Mouse (Mus musculus) heart, embryonic 15.5 days (tissue): Measurements from ENCODE around the gene Gpr19. TPM values are rescaled to one million over a fixed set of nuclear protein-coding genes. Genes with fewer than 3 reads are reported as not detected.

Experiments
- ATAC-seq: fragments of 200-750 bp; cut with Nextera tagmentation; replicated peaks from 2 replicates; pipeline ENCODE4 v1.8.0; 2017; ENCODE audit warnings: low read depth, moderate TSS enrichment; ENCODE audit not compliant: insufficient number of reproducible peaks, insufficient read depth, low FRiP score
- H3K27ac ChIP-seq: fragments of 300-500 bp; sonication (generic); 2 replicates; pipeline ENCODE4 v1.5.1; 2015; ENCODE audit warnings: mild to moderate bottlenecking, inconsistent platforms
- H3K27me3 ChIP-seq: fragments of 300-500 bp; sonication (generic); 2 replicates; pipeline ENCODE4 v1.6.1; 2015; ENCODE audit warnings: inconsistent platforms
- H3K36me3 ChIP-seq: fragments of 300-500 bp; sonication (generic); 2 replicates; pipeline ENCODE4 v1.6.1; 2015; ENCODE audit warnings: mild to moderate bottlenecking, inconsistent platforms
- H3K4me1 ChIP-seq: fragments of 300-500 bp; sonication (generic); replicated peaks from 2 replicates; pipeline ENCODE4 v1.6.1; 2015; ENCODE audit warnings: inconsistent platforms
- H3K4me2 ChIP-seq: fragments of 300-500 bp; sonication (generic); 2 replicates; pipeline ENCODE4 v1.6.1; 2015; ENCODE audit warnings: inconsistent platforms, mild to moderate bottlenecking, moderate library complexity
- H3K4me3 ChIP-seq: fragments of 300-500 bp; sonication (generic); 2 replicates; pipeline ENCODE4 v1.5.1; 2015; ENCODE audit warnings: mild to moderate bottlenecking, inconsistent platforms
- H3K9ac ChIP-seq: fragments of 300-500 bp; sonication (generic); 2 replicates; pipeline ENCODE4 v1.6.1; 2015; ENCODE audit warnings: mild to moderate bottlenecking, inconsistent platforms
- H3K9me3 ChIP-seq: fragments of 300-500 bp; sonication (generic); replicated peaks from 2 replicates; pipeline ENCODE4 v1.6.1; 2016; ENCODE audit warnings: inconsistent platforms
- WGBS: fragments of 180-500 bp; shearing (Covaris S2); methylation state at CpG from one replicate; pipeline ENCODE4 v1.1.7; 2015; ENCODE audit warnings: mixed read lengths; 5-methylcytosine and 5-hydroxymethylcytosine counted together
- polyA plus RNA-seq: library from polyadenylated mRNA; unstranded; fragments of >200 nt; fragmentation: Nextera tagmentation; extraction: Ambion mirVana; gene quantifications from 2 replicates; pipeline ENCODE4 v1.2.1, GENCODE M21; 2015

Gene Gpr19
- polyA plus RNA-seq, 1 experiment from 2014 or later = 8.7 TPM

- no peak overlapping the region for H3K9ac ChIP-seq
- H3K36me3 ChIP-seq = no peaks in the 10 kb centered on the region
- no peak overlapping the region for H3K27ac ChIP-seq
- H3K4me1 ChIP-seq = peaks cover 1% of the 10 kb centered on the region; the same call in 1 of the 2 replicates
- H3K27me3 ChIP-seq = no peaks in the 10 kb centered on the region
- WGBS = 83% methylated on average over 10 of the region's 10 CpGs
- H3K4me2 ChIP-seq = no peak overlapping the region
- H3K9me3 ChIP-seq = no peaks in the 10 kb centered on the region
- no peak overlapping the region for H3K4me3 ChIP-seq
- ATAC-seq = no peak
Observed at GRCm38 (mm10) chr6:134903891-134904884, 5.8 kb upstream of the Gpr19 start.

- H3K4me3 ChIP-seq = no peak overlapping the region
- no peaks in the 10 kb centered on the region for H3K36me3 ChIP-seq
- H3K4me1 ChIP-seq = peaks cover 2% of the 10 kb centered on the region; the same call in 1 of the 2 replicates
- H3K9ac ChIP-seq = no peak overlapping the region
- H3K9me3 ChIP-seq = no peaks in the 10 kb centered on the region
- ATAC-seq = no peak
- WGBS = 82% methylated on average over 3 of the region's 4 CpGs
- no peak overlapping the region for H3K27ac ChIP-seq
- no peak overlapping the region for H3K4me2 ChIP-seq
- no peaks in the 10 kb centered on the region for H3K27me3 ChIP-seq
Observed at GRCm38 (mm10) chr6:134903368-134903767, 5.0 kb upstream of the Gpr19 start.

GRCm38 (mm10) chr6:134897443-134898094, 809 bp downstream of the Gpr19 start:
- H3K27ac ChIP-seq = peak overlapping the region; percentile 100

GRCm38 (mm10) chr6:134896570-134897436, 1.6 kb downstream of the Gpr19 start:
- H3K4me1 ChIP-seq = peaks cover 10% of the 10 kb centered on the region
- 49% methylated on average over 15 of the region's 15 CpGs for WGBS
- peak overlapping the region; percentile 100; the same call in 1 of the 2 replicates for H3K27ac ChIP-seq
- peak overlapping the region; percentile 72 for H3K9ac ChIP-seq
- ATAC-seq = no peak
- H3K4me3 ChIP-seq = peak overlapping the region; percentile 63
- H3K36me3 ChIP-seq = no peaks in the 10 kb centered on the region
- no peaks in the 10 kb centered on the region for H3K9me3 ChIP-seq
- H3K27me3 ChIP-seq = no peaks in the 10 kb centered on the region
- H3K4me2 ChIP-seq = peak overlapping the region; percentile 87

More at GRCm38 (mm10) chr6:134897443-134898094, 809 bp downstream of the Gpr19 start:
- Histone ChIP-seq H3K4me1 (peaks cover 10% of the 10 kb centered on the region), H3K4me2 (peak overlapping the region; percentile 87), H3K36me3 (no peaks in the 10 kb centered on the region), H3K9me3 (no peaks in the 10 kb centered on the region), H3K9ac (peak overlapping the region; percentile 72), H3K4me3 (peak overlapping the region; percentile 63), H3K27me3 (no peaks in the 10 kb centered on the region)
- ATAC-seq = peak; percentile 94
- under 1% methylated on average over 38 of the region's 38 CpGs for WGBS

- 77% methylated on average over 7 of the region's 7 CpGs for WGBS
- Histone ChIP-seq H3K4me2 (no peak overlapping the region), H3K27me3 (peaks cover 4% of the 10 kb centered on the region; the same call in 1 of the 2 replicates), H3K36me3 (no peaks in the 10 kb centered on the region), H3K9ac (no peak overlapping the region), H3K4me3 (no peak overlapping the region), H3K9me3 (no peaks in the 10 kb centered on the region), H3K4me1 (peaks cover 11% of the 10 kb centered on the region), H3K27ac (no peak overlapping the region)
- ATAC-seq = no peak
Observed at GRCm38 (mm10) chr6:134890436-134890835, 7.9 kb downstream of the Gpr19 start.

- no peak for ATAC-seq
Observed at GRCm38 (mm10) chr6:134889763-134890162, 8.6 kb downstream of the Gpr19 start.

GRCm38 (mm10) chr6:134888563-134889017, 9.8 kb downstream of the Gpr19 start:
- H3K9me3 ChIP-seq = no peaks in the 10 kb centered on the region
- H3K9ac ChIP-seq = no peak overlapping the region
- ATAC-seq = no peak
- 11% methylated on average over 4 of the region's 4 CpGs for WGBS
- peaks cover 11% of the 10 kb centered on the region for H3K4me1 ChIP-seq
- no peaks in the 10 kb centered on the region for H3K36me3 ChIP-seq
- peaks cover 4% of the 10 kb centered on the region; the same call in 1 of the 2 replicates for H3K27me3 ChIP-seq
- no peak overlapping the region for H3K4me3 ChIP-seq
- H3K27ac ChIP-seq = no peak overlapping the region
- no peak overlapping the region for H3K4me2 ChIP-seq

More at GRCm38 (mm10) chr6:134889763-134890162, 8.6 kb downstream of the Gpr19 start:
- H3K4me2 ChIP-seq = no peak overlapping the region
- no peak overlapping the region for H3K27ac ChIP-seq
- WGBS = 74% methylated on average over 1 of the region's 1 CpGs
- H3K9me3 ChIP-seq = no peaks in the 10 kb centered on the region
- no peaks in the 10 kb centered on the region for H3K36me3 ChIP-seq
- no peak overlapping the region for H3K9ac ChIP-seq
- H3K27me3 ChIP-seq = peaks cover 4% of the 10 kb centered on the region; the same call in 1 of the 2 replicates
- no peak overlapping the region for H3K4me3 ChIP-seq
- H3K4me1 ChIP-seq = peaks cover 11% of the 10 kb centered on the region

- no peak for ATAC-seq
- Histone ChIP-seq H3K4me2 (peak overlapping the region; percentile 46), H3K9ac (no peak overlapping the region), H3K9me3 (no peaks in the 10 kb centered on the region), H3K4me1 (peaks cover 11% of the 10 kb centered on the region), H3K27me3 (peaks cover 4% of the 10 kb centered on the region; the same call in 1 of the 2 replicates), H3K4me3 (no peak overlapping the region), H3K36me3 (no peaks in the 10 kb centered on the region), H3K27ac (no peak overlapping the region)
- 4% methylated on average over 10 of the region's 10 CpGs for WGBS
Observed at GRCm38 (mm10) chr6:134887711-134888449, 10.5 kb downstream of the Gpr19 start.

GRCm38 (mm10) chr6:134887008-134887407, 11.4 kb downstream of the Gpr19 start:
- Histone ChIP-seq H3K4me3 (no peak overlapping the region), H3K4me2 (peak overlapping the region; percentile 46; the same call in 1 of the 2 replicates), H3K9ac (no peak overlapping the region), H3K36me3 (no peaks in the 10 kb centered on the region), H3K4me1 (peaks cover 11% of the 10 kb centered on the region), H3K9me3 (no peaks in the 10 kb centered on the region), H3K27ac (no peak overlapping the region), H3K27me3 (peaks cover 4% of the 10 kb centered on the region; the same call in 1 of the 2 replicates)
- no peak for ATAC-seq
- WGBS = 44% methylated on average over 5 of the region's 5 CpGs

- peaks cover 11% of the 10 kb centered on the region for H3K4me1 ChIP-seq
- WGBS = 76% methylated on average over 8 of the region's 8 CpGs
- no peak overlapping the region for H3K9ac ChIP-seq
- H3K27ac ChIP-seq = no peak overlapping the region
- no peak overlapping the region for H3K4me2 ChIP-seq
- H3K36me3 ChIP-seq = no peaks in the 10 kb centered on the region
- no peaks in the 10 kb centered on the region for H3K9me3 ChIP-seq
- H3K4me3 ChIP-seq = no peak overlapping the region
- ATAC-seq = no peak
- H3K27me3 ChIP-seq = peaks cover 4% of the 10 kb centered on the region; the same call in 1 of the 2 replicates
Observed at GRCm38 (mm10) chr6:134886475-134886874, 11.9 kb downstream of the Gpr19 start.
